Mouse (Mus musculus) heart, adult 11 months (tissue): Measurements from ENCODE around the gene Tmem53.
"Not testable (repeated sequence)": the region's sequence is repeated elsewhere in the genome, so short reads cannot be mapped to it uniquely, and the experiment has no call there.

ENCODE experiments used
- DNase-seq: peaks from one replicate; pipeline ENCODE4 v3.0.0; 2022

Gene Tmem53

GRCm38 (mm10) chr4:117252351-117252750 lies 600 bp downstream of the Tmem53 start:
- DNase-seq, result peak; percentile 95

- no peak for DNase-seq
Observed at GRCm38 (mm10) chr4:117252755-117253154, 1.0 kb downstream of the Tmem53 start.

GRCm38 (mm10) chr4:117253218-117254016 lies 1.7 kb downstream of the Tmem53 start:
- DNase-seq, result no peak

- DNase-seq, result peak; percentile 95
Observed at GRCm38 (mm10) chr4:117254017-117254627, 2.4 kb downstream of the Tmem53 start.

GRCm38 (mm10) chr4:117254672-117255071 lies 2.9 kb downstream of the Tmem53 start:
- no peak for DNase-seq

- DNase-seq, result not testable (repeated sequence)
Observed at GRCm38 (mm10) chr4:117259909-117260308, 8.2 kb downstream of the Tmem53 start.

- no peak for DNase-seq
Observed at GRCm38 (mm10) chr4:117261222-117261621, 9.5 kb downstream of the Tmem53 start.

GRCm38 (mm10) chr4:117262101-117262913 lies 10.6 kb downstream of the Tmem53 start:
- no peak for DNase-seq

GRCm38 (mm10) chr4:117262987-117263386 lies 11.2 kb downstream of the Tmem53 start:
- DNase-seq, result no peak

GRCm38 (mm10) chr4:117267284-117267683 lies 15.5 kb downstream of the Tmem53 start:
- peak; percentile 96 for DNase-seq

- peak; percentile 91 for DNase-seq
Observed at GRCm38 (mm10) chr4:117267831-117268437, 16.2 kb downstream of the Tmem53 start.

GRCm38 (mm10) chr4:117270278-117270677 lies 18.5 kb downstream of the Tmem53 start:
- DNase-seq, result peak; percentile 92

- DNase-seq, result peak; percentile 84
Observed at GRCm38 (mm10) chr4:117272459-117272858, 20.7 kb downstream of the Tmem53 start.

GRCm38 (mm10) chr4:117274720-117275119 lies 23.0 kb downstream of the Tmem53 start:
- no peak for DNase-seq

- DNase-seq, result peak; percentile 91
Observed at GRCm38 (mm10) chr4:117276281-117276711, 24.5 kb downstream of the Tmem53 start.

GRCm38 (mm10) chr4:117277021-117277420 lies 25.3 kb downstream of the Tmem53 start:
- no peak for DNase-seq

- DNase-seq, result no peak
Observed at GRCm38 (mm10) chr4:117277687-117278086, 25.9 kb downstream of the Tmem53 start.

GRCm38 (mm10) chr4:117278381-117279252 lies 26.9 kb downstream of the Tmem53 start:
- no peak for DNase-seq

GRCm38 (mm10) chr4:117279253-117279642 lies 27.5 kb downstream of the Tmem53 start:
- no peak for DNase-seq

GRCm38 (mm10) chr4:117280397-117280930 lies 28.7 kb downstream of the Tmem53 start:
- no peak for DNase-seq

GRCm38 (mm10) chr4:117281090-117281845 lies 29.5 kb downstream of the Tmem53 start:
- DNase-seq, result no peak
